Comparison of ENCODE assay signal across 22 mouse cellular contexts in genomic region chr1:178836998-178837397, GRCm38 (mm10).
DNase-seq lines count a peak whose midpoint lies in the region; ATAC-seq and TF ChIP-seq lines count a peak whose summit lies in the region.
"Had no signal": no experiment of that assay in that cellular context is flagged by ENCODE, and none has a peak within 500 bp of the region (broad histone marks: within the 10 kb centered on the region; RNA-seq: fewer than 3 reads in every experiment).

No protein-coding gene starts in this region.

- H3K4me3 ChIP-seq in forebrain, embryonic 12.5 days (replicated peaks) = no peak overlapping the region
- no peak overlapping the region for H3K4me3 ChIP-seq in forebrain, embryonic 11.5 days (ENCODE audit: low read depth, low read length)
- H3K4me3 ChIP-seq in forebrain, embryonic 16.5 days (replicated peaks; ENCODE audit: low read length) = no peak overlapping the region
- no peak overlapping the region for H3K4me3 ChIP-seq in forebrain, embryonic 14.5 days (ENCODE audit: low read depth, low read length)
- no peak overlapping the region for H3K4me3 ChIP-seq in forebrain, postnatal 0 days (ENCODE audit: low read depth, low read length)
- no peak overlapping the region for H3K4me3 ChIP-seq in forebrain, embryonic 15.5 days

- H3K4me1 ChIP-seq in forebrain, embryonic 12.5 days = peaks cover 3% of the 10 kb centered on the region; the same call in 1 of the 2 replicates
- no peaks in the 10 kb centered on the region for H3K4me1 ChIP-seq in forebrain, embryonic 11.5 days (replicated peaks; ENCODE audit: control insufficient read depth, insufficient read depth, low read length)
- H3K4me1 ChIP-seq in forebrain, embryonic 16.5 days (replicated peaks; ENCODE audit: control insufficient read depth, insufficient read depth, low read length) = 0 out of 2 replicates have a peak, but pooled peaks cover 3% of the 10 kb centered on the region
- H3K4me1 ChIP-seq in forebrain, embryonic 14.5 days (ENCODE audit: control insufficient read depth, insufficient read depth, low read length) = peaks cover 7% of the 10 kb centered on the region
- peaks cover 4% of the 10 kb centered on the region; the same call in 1 of the 2 replicates for H3K4me1 ChIP-seq in forebrain, postnatal 0 days (ENCODE audit: insufficient read depth)
- peaks cover 10% of the 10 kb centered on the region for H3K4me1 ChIP-seq in forebrain, embryonic 15.5 days

- H3K4me2 ChIP-seq in forebrain, embryonic 12.5 days = no peak overlapping the region
- no peak overlapping the region for H3K4me2 ChIP-seq in forebrain, embryonic 11.5 days (ENCODE audit: low read depth, low read length, severe bottlenecking)
- no peak overlapping the region for H3K4me2 ChIP-seq in forebrain, embryonic 16.5 days (ENCODE audit: low read length)
- no peak overlapping the region for H3K4me2 ChIP-seq in forebrain, embryonic 14.5 days (ENCODE audit: low read length)
- H3K4me2 ChIP-seq in forebrain, postnatal 0 days (ENCODE audit: low read depth) = no peak overlapping the region
- H3K4me2 ChIP-seq in forebrain, embryonic 15.5 days (replicated peaks) = no peak overlapping the region

- H3K27me3 ChIP-seq in forebrain, embryonic 12.5 days = no peaks in the 10 kb centered on the region
- H3K27me3 ChIP-seq in forebrain, embryonic 11.5 days (ENCODE audit: control insufficient read depth, insufficient read depth, low read length) = no peaks in the 10 kb centered on the region
- no peaks in the 10 kb centered on the region for H3K27me3 ChIP-seq in forebrain, embryonic 16.5 days (replicated peaks; ENCODE audit: control insufficient read depth, insufficient read depth, low read length)
- H3K27me3 ChIP-seq in forebrain, embryonic 14.5 days (replicated peaks; ENCODE audit: control insufficient read depth, insufficient read depth, low read length) = no peaks in the 10 kb centered on the region
- H3K27me3 ChIP-seq in forebrain, postnatal 0 days (ENCODE audit: insufficient read depth, low read length) = no peaks in the 10 kb centered on the region
- no peaks in the 10 kb centered on the region for H3K27me3 ChIP-seq in forebrain, embryonic 15.5 days
- H3K27me3 ChIP-seq: CH12.LX, Patski had no signal

- DNase-seq in forebrain, embryonic 11.5 days (ENCODE audit: low spot score) = no peak
- no peak for DNase-seq in forebrain, embryonic 14.5 days (ENCODE audit: low spot score)
- DNase-seq in forebrain, postnatal 0 days = no peak
- DNase-seq in frontal cortex, postnatal 14 days (ENCODE audit: low spot score in 2 of 2) = no peak
- DNase-seq: adrenal gland, adult 2 months; adrenal gland, adult 8-10 months; adrenal gland, postnatal 10 days; adrenal gland, postnatal 14 days; adrenal gland, postnatal 25 days; adrenal gland, postnatal 36 days; B cell, adult 2 months; cerebellum, adult 11 months; cerebellum, adult 11-12 months had no signal

- no peaks in the 10 kb centered on the region for H3K36me3 ChIP-seq in forebrain, embryonic 12.5 days (replicated peaks)
- H3K36me3 ChIP-seq in forebrain, embryonic 11.5 days (ENCODE audit: control insufficient read depth, insufficient read depth, low read length) = no peaks in the 10 kb centered on the region
- H3K36me3 ChIP-seq in forebrain, embryonic 16.5 days (ENCODE audit: control insufficient read depth, insufficient read depth) = no peaks in the 10 kb centered on the region
- H3K36me3 ChIP-seq in forebrain, embryonic 14.5 days (ENCODE audit: control insufficient read depth, insufficient read depth, low read length) = no peaks in the 10 kb centered on the region
- H3K36me3 ChIP-seq in forebrain, postnatal 0 days (ENCODE audit: insufficient read depth) = no peaks in the 10 kb centered on the region
- no peaks in the 10 kb centered on the region for H3K36me3 ChIP-seq in forebrain, embryonic 15.5 days
- H3K36me3 ChIP-seq: G1E had no signal

- no peak for TF ChIP-seq CTCF in forebrain, postnatal 0 days (IDR thresholded peaks at IDR 0.05; ENCODE audit: low read depth)

- ATAC-seq in forebrain, embryonic 12.5 days (ENCODE audit: low FRiP score) = 0 out of 2 replicates have a peak, but pooled peaks have one; percentile 50
- ATAC-seq in forebrain, embryonic 11.5 days (replicated peaks; ENCODE audit: low FRiP score) = no peak
- ATAC-seq in forebrain, embryonic 16.5 days = 0 out of 2 replicates have a peak, but pooled peaks have one; percentile 43
- no peak for ATAC-seq in forebrain, embryonic 14.5 days
- ATAC-seq in forebrain, postnatal 0 days = peak; percentile 58; the same call in 1 of the 2 replicates
- no peak for ATAC-seq in forebrain, embryonic 15.5 days (replicated peaks)
- peak; percentile 72; the same call in 1 of the 2 replicates for ATAC-seq in frontal cortex, adult (ENCODE audit: low TSS enrichment)
- ATAC-seq: activated CD4-positive, CD25-positive, alpha-beta regulatory T cell, adult 4 months; CD4-positive, CD25-positive, alpha-beta regulatory T cell, adult 4 months; Patski had no signal

- no peaks in the 10 kb centered on the region for H3K9me3 ChIP-seq in forebrain, embryonic 12.5 days
- no peaks in the 10 kb centered on the region for H3K9me3 ChIP-seq in forebrain, embryonic 11.5 days (ENCODE audit: control insufficient read depth, low read length)
- H3K9me3 ChIP-seq in forebrain, embryonic 16.5 days (ENCODE audit: control insufficient read depth, low read length) = no peaks in the 10 kb centered on the region
- H3K9me3 ChIP-seq in forebrain, embryonic 14.5 days (replicated peaks; ENCODE audit: control insufficient read depth, low read length) = no peaks in the 10 kb centered on the region
- no peaks in the 10 kb centered on the region for H3K9me3 ChIP-seq in forebrain, postnatal 0 days (ENCODE audit: low read length)
- H3K9me3 ChIP-seq in forebrain, embryonic 15.5 days = no peaks in the 10 kb centered on the region
- H3K9me3 ChIP-seq: G1E had no signal

- WGBS in forebrain, embryonic 12.5 days = 78% methylated on average over 1 of the region's 1 CpGs
- 89% methylated on average over 1 of the region's 1 CpGs for WGBS in forebrain, embryonic 11.5 days
- WGBS in forebrain, embryonic 16.5 days = 41% methylated on average over 1 of the region's 1 CpGs
- WGBS in forebrain, embryonic 14.5 days = 41% methylated on average over 1 of the region's 1 CpGs
- WGBS in forebrain, postnatal 0 days = 49% methylated on average over 1 of the region's 1 CpGs
- WGBS in forebrain, embryonic 15.5 days = 41% methylated on average over 1 of the region's 1 CpGs

- no peak overlapping the region for H3K9ac ChIP-seq in forebrain, embryonic 12.5 days
- H3K9ac ChIP-seq in forebrain, embryonic 11.5 days (ENCODE audit: low read length) = no peak overlapping the region
- H3K9ac ChIP-seq in forebrain, embryonic 16.5 days (replicated peaks; ENCODE audit: low read depth, low read length) = no peak overlapping the region
- no peak overlapping the region for H3K9ac ChIP-seq in forebrain, embryonic 14.5 days (ENCODE audit: low read length)
- H3K9ac ChIP-seq in forebrain, postnatal 0 days = no peak overlapping the region
- no peak overlapping the region for H3K9ac ChIP-seq in forebrain, embryonic 15.5 days (replicated peaks)

- H3K27ac ChIP-seq in forebrain, embryonic 12.5 days = no peak overlapping the region
- no peak overlapping the region for H3K27ac ChIP-seq in forebrain, embryonic 11.5 days (ENCODE audit: low read depth, low read length)
- no peak overlapping the region for H3K27ac ChIP-seq in forebrain, embryonic 16.5 days (ENCODE audit: low read length)
- H3K27ac ChIP-seq in forebrain, embryonic 14.5 days (ENCODE audit: low read depth, low read length) = no peak overlapping the region
- H3K27ac ChIP-seq in forebrain, postnatal 0 days (ENCODE audit: low read depth, low read length) = no peak overlapping the region
- no peak overlapping the region for H3K27ac ChIP-seq in forebrain, embryonic 15.5 days (replicated peaks)

Comparison
In these comparisons a context has a peak if more than half of its experiments do, and no peak if none do; other contexts are left out.
1. ATAC-seq: peak in forebrain, embryonic 12.5 days (single experiment), forebrain, embryonic 16.5 days (single experiment), forebrain, postnatal 0 days (single experiment) and frontal cortex, adult (single experiment); none in forebrain, embryonic 11.5 days (single experiment), forebrain, embryonic 14.5 days (single experiment) and forebrain, embryonic 15.5 days (single experiment).